Mouse (Mus musculus): ENCODE measurements at regions not wholly inside any gene's neighbourhood (a gene's known extent, or its start where the extent isn't known, plus 50 kb on each side); places are given as distances from the start of the nearest gene placed in this dataset.

DNA sequence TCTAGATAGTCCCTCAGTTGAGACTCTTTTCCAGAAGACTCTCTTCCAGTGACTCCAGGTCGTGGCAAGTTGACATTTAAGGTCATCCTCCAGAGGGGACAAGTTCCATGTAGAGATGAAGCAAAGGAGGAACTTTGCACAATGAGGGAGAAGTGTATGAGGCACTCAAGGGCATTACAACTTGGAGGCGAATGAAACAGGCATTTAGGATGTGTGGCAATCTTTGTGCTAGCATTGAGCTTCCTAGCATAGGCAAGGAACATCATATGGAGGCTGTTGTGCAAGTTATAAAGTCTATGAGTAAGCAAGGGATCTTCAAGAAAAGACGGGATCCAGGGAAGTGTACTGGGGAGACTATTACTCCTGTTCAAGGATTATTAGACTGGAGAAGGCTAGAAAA is 70.9 kb downstream of the Kctd12 start:
- TF ChIP-seq EP300 (IDR thresholded peaks at IDR 0.05; ENCODE audit: low read depth) (no peak), CTCF (IDR thresholded peaks at IDR 0.05; ENCODE audit: low read depth) (no peak)
